Mouse (Mus musculus) adrenal gland, adult (tissue): Measurements from ENCODE around the gene Mgat5b.
"Not testable (repeated sequence)": the region's sequence is repeated elsewhere in the genome, so short reads cannot be mapped to it uniquely, and the experiment has no call there.

Experiments
- DNase-seq, 2 experiments: peaks; one replicate each; pipeline ENCODE4 v3.0.0; 2022 to 2023; ENCODE audit warnings: low spot score in 1 of 2; ENCODE audit not compliant: inconsistent age in 2 of 2

Gene Mgat5b

DNA sequence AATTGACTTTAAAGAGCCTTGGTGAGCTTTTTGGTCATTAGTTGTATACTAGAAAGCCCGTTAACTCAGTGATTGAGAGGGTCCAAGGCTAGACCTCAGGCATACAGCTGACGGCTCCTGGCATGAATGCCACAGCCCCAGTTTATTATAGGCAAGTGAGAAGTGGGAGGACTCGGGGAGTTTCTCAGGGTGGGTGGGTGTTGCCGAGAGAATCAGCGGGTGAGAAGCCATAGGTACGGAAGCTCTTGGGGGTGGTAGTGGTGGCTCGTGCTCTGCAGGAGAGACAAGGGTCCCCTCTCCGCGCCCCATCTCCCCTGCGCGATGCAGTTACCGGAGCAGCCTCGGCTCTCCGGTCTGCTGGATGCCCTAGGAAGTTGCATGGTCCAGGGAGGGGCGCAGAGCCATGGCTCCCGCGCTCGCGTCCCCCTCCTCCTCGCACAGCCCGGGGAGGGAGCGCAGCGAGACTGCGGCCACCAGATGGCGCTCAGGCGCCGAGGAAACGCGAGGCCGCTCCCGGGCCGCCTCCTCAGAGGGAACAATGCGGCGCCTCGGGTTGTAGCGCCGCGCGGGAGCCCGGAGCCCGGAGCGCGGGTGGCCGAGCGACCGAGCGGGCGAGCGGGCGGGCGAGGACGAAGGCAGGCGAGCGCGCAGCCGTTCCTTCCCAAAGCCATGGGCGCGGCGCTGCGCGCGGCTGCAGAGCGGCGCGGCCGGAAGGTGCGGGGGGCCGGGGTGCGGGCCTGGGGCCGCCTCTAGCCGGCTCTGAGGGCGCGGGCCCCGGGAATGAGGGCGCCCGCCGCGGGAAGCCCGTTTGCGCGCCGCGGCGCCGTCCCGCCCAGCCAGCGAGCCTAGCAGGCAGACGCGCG, at the start of gene Mgat5b:
Mgat5b (plus strand) TSS at position 541 of the 863 bp plus-strand sequence.
- peak; percentile 75 to 93 for DNase-seq

DNA sequence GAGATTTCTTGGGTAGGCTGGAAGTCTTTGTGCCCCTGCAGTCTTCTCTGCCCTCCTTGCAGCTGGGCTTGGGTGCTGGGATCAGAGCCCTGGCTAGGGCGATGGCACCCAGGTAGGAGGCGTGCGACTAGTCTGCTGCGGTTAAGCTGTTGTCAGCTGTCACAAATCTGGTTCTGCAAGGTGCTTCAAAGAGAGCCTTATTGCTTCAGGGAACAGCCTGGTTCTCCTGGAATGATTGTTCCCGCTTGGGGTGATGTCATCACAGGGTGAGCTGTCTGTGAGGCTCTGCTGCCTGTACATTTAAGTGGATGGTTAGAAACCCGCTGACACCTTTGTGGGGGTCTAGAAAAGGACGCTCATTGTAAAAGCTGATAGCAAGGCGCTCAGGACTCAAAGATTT, 49.4 kb upstream of the Mgat5b start:
- no peak for DNase-seq

DNA sequence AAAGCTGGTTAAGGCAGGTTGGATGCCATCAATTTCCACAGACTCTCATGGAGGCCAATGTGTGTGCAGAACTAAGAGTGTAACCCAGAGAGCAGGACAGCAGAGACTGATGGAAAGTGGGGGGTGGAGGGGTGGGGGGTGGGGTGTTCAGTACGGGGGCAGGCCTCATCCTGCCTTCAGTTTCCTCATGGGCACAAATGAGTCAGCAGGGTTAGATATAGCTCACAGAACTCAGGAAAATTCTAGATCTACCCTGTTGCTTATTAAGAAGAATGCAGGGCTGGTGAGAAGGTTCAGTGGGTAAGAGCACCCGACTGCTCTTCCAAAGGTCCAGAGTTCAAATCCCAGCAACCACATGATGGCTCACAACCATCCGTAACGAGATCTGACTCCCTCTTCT, 49.0 kb upstream of the Mgat5b start:
- DNase-seq: no peak

DNA sequence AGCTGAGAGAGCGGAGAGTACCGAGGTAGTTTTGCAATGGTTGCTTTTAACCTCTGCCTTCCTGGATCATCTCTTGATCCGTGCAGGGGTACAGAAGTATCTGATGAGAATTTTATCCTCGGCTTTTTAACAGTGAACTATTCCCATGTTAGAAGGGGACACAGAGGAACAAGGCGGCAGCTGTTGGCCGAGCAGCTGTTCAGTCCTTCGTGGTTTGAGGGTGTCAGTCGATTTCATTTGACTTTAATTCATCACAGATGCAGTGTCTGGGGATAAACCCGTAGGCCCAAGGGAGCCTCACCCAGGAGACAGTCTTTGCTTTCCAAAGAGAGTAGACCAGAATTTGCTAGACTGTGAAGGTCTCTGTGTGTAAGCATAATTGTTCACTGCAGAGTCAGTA, 47.1 kb upstream of the Mgat5b start:
- no peak for DNase-seq

GRCm38 (mm10) chr11:116873987-116874386, 44.7 kb upstream of the Mgat5b start:
- DNase-seq: no peak

DNA sequence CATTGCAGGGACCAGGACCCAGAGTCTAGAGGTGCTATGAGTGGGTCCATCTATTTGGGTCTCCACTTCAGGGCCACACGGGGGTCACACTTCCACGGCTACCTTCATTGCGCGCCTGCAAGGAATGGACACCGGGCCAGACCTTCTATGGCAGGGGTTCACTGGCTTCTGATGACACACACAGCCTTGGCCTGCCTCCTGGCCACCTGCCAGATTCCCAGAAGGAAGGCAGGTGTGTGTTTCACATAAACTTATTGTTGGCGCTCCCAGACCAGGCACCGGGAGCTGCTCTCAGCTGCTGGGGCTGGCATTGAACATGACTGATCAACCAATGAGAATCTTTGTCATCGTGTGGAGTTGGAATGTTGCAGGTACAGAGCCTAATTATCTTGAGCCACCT, 40.2 kb upstream of the Mgat5b start:
- peak in 1 of 2 experiments; percentile 45 for DNase-seq

GRCm38 (mm10) chr11:116880839-116881238, 37.8 kb upstream of the Mgat5b start:
- no peak for DNase-seq

DNA sequence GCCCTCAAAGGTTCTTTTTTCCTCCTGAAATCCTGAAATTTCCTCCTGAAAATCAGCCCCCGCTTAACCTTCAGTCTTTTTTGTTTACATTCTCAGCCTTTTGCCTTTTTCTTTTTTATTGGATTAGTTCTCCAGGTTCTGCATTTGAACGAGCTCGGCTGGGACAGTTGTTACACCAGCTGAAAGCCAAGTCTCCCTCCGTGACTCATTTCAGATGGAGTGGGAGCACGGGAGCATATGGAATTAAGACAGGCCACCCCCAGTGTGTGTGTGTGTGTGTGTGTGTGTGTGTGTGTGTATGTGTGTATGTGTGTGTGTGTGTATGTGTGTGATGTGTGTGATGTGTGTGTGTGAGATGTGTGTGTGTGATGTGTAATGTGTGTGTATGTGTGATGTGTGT, 37.2 kb upstream of the Mgat5b start:
- no peak for DNase-seq

DNA sequence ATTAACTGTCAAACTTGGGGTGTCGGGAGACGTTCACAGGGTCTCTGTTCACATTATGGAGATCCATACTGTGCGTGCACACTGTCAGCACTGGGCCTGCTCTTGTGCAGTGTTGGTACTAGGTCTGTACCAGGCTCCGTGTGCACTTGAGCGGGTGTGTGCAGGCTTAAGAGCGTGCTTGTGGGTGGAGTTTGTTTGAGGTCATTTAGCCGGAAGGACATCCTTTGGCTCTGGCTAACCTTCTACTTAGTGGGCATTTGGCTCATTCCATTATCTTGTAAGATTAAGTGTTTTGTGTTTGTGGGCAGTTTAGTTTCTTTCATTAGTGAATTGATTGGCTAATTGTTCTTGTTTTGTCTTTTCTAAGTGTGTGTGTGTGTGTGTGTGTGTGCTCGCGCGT, 36.2 kb upstream of the Mgat5b start:
- no peak for DNase-seq

- no peak for DNase-seq
Observed at GRCm38 (mm10) chr11:116884061-116884460, 34.6 kb upstream of the Mgat5b start.

DNA sequence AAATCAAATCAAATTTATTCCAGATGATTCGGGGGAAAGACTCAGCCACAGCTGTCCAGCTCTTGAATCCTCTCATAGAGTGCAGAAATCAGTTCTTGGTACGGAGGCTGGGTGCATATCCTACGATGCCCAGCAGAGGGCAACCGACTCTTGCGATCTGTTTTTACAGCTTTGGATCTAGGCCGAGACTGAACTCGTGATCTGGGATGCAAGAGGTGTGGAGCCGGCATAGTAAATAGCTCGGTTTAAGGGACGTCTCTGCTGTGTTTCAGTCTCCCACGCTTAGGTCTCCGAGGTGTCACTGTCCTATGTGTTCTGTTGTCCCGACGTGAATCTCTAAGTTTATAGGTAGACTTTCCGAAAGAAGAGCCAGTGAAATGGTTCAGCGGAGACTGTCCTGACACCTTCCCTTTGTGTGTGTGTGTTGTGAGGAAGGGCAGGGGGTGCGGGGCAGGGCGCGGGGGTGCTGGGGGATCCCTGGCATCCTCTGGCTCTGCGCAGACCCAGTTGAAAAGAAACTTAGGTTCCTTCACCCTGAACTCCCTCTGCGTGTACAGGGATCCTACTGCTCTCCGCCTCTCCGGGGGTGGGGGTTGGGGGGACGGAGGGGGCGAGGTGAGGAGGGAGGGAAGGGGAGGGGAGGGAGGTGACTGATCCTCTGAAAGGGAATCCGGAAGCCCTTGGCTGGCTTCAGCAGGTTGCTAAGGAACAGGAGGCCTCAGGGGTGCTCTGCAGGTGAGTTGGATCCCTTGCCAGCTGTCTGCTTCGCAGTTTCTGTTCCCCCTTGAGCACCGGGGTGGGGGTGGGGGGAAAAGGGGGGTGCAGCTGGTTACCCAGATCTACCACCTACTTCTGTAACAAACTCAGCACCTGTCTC, 33.1 kb upstream of the Mgat5b start:
- peak; percentile 70 to 92 for DNase-seq

DNA sequence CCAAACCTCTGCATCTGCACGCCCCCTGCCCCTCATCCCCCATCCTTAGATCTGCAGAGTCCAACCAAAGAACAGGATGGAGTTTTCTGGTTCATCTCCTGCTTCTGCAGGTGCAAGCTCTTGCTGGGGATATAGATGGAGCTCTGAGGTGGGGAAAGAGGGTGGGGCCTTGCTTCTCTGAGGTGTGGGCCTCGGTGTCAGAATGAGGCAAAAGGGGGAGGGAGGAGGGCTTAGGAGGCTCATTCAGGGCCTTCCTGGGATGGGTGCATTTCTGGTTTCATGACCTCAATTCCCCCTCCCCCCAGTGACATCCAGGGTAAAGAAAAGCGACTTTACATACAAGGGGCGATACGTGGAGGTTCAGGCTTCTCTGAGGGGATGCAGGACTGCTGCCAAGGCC, 31.5 kb upstream of the Mgat5b start:
- DNase-seq: no peak

DNA sequence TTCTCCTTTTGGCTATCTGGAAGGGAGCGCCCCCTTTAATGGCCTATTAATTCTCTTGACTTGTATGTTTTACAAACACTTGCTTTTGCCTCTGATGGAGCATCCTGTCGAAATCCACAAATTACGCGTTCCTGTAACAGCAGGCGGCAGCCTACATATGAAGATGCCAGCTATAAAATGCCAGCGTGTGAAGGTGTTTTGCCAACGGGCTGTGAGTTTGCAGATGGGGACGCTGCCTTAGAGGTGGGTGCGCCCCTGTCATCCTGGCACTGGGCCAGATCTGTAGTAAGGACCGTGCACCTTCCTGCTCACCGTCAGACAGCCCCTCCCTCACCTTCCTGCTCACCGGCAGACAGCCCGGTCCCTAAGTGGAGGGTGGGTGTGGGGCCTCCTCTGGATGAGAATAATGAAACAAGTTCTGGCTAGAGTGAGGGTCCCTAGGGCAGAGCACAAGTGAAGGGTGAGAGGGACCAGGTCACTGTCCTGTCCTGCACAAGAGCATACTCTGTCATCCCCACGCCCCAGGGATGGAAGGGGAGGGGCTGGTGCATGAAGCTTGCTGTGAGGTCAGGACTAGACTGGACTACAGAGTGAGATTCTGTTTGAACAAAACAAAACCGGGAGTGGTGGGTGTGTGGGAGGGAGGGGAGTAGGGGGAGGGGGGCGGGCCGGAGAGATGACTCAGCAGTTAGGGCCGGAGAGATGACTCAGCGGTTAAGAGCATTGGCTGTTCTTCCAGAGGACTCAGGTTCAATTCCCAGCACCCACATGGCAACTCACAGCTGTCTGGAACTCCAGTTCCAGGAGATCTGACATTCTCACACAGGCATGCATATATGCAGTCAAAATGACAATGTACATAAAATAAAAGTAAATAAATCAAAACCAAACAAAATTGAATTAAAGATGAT, 24.9 kb upstream of the Mgat5b start:
- DNase-seq: no peak

GRCm38 (mm10) chr11:116895402-116895801, 23.3 kb upstream of the Mgat5b start:
- no peak for DNase-seq

DNA sequence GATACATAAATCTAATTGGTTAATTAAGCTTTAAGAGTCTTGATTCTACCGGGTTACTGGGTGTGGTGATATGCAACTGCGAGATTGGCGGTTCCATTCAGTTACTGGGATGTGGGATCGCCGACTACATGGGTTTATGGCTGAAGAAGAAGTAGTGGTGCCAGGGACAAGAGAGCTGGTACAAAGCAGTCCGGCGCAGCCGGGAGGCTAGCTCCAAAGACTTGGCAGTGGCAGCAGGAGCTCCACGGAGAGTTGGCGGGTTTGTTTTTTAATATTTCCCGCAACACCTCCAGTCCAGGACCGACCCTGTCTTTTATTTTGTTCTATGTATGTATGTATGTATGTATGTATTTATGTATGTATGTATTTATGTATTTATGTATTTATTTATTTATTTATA, 19.4 kb upstream of the Mgat5b start:
- no peak for DNase-seq

- not testable (repeated sequence) for DNase-seq
Observed at GRCm38 (mm10) chr11:116902588-116902987, 16.1 kb upstream of the Mgat5b start.

DNA sequence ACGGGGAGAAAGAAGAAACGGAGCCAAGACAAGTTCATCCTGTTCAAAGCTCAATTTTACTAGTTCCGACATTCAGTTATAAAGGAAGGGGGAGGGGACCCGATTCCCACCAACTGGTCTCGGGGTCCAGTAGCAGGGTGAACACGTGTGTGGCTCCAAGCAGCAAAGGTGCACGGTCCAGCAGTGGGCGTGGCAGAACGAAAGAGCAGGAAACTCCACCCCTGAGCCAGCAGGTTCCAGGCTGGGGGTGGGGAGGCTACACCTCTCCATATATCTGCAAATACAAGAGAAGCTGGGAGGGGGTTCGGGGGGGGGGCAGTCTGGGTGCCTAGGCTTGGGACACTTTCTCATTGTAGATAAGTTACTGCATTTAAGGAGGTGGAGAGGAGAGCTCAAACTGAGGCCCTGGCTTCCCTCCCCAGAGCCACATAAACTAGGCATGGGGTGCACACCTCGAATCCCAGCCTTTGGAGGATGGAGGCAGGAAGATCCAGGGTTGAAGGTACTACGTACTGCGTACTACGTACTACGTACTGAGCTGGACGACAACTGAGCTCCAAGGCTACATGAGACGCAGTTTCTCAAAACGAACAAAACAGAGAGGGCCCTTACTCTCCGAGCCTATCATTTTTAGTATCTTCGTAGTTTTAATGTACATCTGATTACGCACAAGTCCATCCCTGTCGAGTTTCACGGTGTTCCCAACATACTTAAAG, 12.8 kb upstream of the Mgat5b start:
- peak in 1 of 2 experiments; percentile 38 for DNase-seq

GRCm38 (mm10) chr11:116913573-116913972, 5.1 kb upstream of the Mgat5b start:
- DNase-seq: peak in 1 of 2 experiments; percentile 29

DNA sequence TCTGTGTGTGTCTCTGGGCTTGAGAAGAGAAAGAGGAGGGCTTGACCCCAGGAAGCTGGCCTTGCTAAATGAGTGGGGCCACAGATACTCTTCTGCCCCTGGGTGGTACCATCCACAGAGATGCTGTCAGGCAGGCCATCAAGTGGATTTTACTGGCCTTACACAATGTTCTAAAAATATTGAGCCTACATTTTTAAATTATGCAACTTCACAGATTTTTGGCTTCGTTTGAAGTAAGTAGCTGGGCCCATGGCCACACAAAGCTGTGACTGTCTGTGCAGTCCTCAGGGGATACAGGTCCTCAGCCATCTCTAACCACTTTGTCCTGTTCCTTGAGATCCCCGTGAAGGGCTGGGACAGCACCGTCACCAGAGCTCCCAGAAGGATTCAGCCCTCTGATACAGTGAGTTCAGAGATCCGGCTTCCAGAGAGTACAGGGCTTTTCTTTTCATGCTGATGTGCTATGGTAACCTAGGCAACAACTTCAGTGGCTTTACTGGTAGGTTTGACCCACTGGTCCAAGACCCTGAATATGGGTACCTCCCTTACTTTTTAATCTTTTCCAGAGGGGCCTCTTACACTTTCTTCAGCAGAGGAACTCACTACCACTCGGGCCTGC, 4.3 kb upstream of the Mgat5b start:
- no peak for DNase-seq

DNA sequence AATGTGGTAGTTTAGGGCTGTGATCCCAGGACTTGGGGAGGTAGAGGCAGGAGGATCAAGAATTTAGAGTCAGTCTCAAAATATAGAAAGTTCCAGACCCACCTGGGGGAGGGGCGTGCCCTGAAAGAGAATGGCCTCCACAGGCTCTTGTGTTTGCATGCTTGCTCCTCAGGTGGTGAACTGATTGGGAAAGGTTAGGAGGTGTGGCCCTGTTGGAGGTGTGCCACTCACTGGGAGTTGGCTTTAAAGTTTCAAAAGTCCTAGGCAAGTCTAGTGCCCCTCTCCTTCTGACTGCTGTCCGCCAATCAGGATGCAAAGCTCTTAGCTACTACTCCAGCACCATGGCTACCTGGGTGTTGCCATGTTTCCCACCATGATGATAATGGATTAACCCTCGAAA, 3.4 kb upstream of the Mgat5b start:
- no peak for DNase-seq
